Mouse (Mus musculus): ENCODE results near the gene Ecm1. TPM values are rescaled to one million over a fixed set of nuclear protein-coding genes. Genes with fewer than 3 reads are reported as not detected.

The Ecm1 gene
- total RNA-seq (2023): 10 to 100 TPM in 1 of 2 experiments, 1 to 10 TPM in 1; 8.8 to 11.4 TPM

DNA sequence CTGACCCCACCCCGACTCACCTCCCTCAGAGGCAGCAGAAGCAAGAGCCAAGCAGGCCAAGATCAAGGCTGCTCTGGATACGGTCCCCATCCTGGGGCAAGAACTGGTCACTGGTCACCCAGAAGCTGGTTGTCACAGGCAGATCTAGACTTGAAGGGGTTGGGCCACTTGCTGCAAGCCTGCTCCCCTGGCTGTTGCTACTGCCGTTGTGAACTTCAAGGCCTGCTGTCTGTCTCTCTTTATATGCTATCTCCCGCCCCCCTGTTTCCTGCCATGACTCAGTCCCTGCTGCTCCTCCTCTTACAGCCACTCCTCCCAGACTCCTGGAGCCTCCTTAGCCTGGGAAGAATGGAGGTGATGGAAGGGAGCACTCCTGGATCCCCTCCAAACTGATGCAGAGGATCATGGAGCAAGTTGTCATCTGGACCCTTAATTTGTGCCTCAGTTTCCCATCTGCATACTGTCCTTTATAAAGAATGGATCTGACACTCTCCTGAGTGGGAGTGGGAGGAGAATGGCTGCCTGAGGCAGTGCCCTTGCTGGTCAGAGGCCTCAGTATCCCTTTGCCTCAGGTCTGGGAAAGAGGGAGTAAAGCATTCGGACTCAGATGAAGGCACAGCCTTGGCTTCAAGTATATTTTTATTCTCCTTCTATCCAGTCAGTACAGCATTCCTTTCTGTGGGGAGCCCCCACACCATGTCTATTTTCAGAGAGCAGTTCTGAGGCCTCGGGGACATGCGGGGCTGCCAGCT is at the start of gene Ecm1:
TSS of gene Ecm1 (minus strand) at position 217 of the 752 bp plus-strand sequence.

DNA sequence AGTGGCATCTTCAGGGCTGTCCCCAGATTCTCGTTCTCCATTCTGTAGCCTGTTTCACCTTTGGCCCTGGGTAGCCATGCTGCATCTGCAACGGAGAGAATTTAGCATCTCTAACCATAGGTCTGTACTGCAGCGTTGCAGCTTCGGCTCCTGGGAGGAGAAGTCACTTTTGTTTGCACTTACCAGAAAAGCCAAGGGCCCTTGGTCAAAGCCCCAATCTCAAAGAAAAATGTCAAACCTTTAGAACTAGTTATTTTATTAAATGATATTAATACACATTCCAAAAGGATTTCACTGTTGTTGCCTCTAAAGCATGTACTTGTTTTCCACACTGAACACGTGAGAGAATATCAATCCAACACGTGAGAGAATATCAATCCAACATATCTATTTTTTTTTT is 20.7 kb upstream of the Ecm1 start, which contains the start of gene Tars2:
TSS of gene Tars2 (minus strand) at position 101 of the 400 bp plus-strand sequence.

DNA sequence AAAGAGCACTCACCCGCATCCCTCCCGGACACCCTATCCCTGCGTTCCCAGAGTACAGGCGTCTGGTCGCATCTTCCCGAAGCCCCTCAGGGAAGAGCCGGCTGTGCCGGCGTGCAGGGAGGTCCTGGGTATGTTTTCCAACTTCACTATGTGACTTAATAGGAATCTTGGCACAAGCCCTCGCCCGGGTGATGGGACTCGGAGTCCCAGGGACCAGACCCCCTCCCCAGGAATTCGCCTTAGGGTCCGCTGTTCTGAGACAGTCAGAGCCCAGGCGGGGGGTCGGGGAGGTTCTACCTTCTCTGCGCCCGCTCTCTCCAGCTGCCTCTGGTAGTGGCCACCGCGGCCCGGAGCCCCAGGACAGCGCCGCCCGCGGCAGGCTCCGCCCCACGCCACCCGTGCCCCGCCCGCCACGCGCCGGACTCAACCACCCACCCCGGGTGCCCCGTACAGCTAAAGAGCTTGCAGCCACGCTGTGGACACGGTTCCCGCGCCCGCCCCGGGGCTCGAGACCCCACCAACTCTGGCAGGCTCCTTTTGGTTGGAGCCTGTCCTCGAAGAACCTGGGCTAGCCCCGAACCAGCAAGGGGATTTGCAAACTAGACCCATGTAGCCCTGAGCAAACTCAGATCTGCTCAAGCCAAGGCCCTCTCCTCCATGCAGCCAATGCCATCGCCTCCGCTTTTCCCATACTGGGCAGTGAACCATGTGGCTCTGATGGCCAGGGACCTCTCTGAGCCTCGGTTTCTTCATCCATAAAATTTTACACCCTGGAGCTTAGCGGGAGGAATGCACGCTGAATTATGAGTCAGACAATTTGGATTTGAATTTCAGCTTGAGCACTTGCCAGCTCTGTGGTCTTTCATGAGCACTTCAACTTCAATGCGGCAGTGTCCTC is 51.6 kb downstream of the Ecm1 start, which contains the start of gene Adamtsl4:
TSS of gene Adamtsl4 (minus strand) at position 394 of the 898 bp plus-strand sequence.

Other genes with a start within 250 kb of the Ecm1 start
- gene Ctsk, start 240.3 kb downstream of the Ecm1 start, total RNA-seq (2023): 1 to 10 TPM; 1.5 to 3.3 TPM
- gene Ctss, start 212.8 kb downstream of the Ecm1 start, total RNA-seq (2023): 100 to 1,000 TPM; 462 to 506 TPM
- gene Hormad1, start 179.9 kb downstream of the Ecm1 start, total RNA-seq (2023): under 1 TPM in 1 of 2 experiments, not detected in 1; 0.36 TPM
- 10 to 100 TPM; 28.9 to 37.0 TPM for gene Golph3l, start 150.6 kb downstream of the Ecm1 start, total RNA-seq (2023)
- gene Ensa, start 114.6 kb downstream of the Ecm1 start, total RNA-seq (2023): 100 to 1,000 TPM; 115 to 129 TPM
- gene Mcl1, start 80.8 kb downstream of the Ecm1 start, total RNA-seq (2023): 100 to 1,000 TPM; 424 to 425 TPM
- 10 to 100 TPM; 18.2 to 21.8 TPM for gene Adamtsl4, start 51.7 kb downstream of the Ecm1 start, total RNA-seq (2023)
- gene Tars2, start 20.6 kb upstream of the Ecm1 start, total RNA-seq (2023): 100 to 1,000 TPM in 1 of 2 experiments, 10 to 100 TPM in 1; 88.2 to 108 TPM
- 100 to 1,000 TPM; 110 to 111 TPM for gene Rprd2, start 79.3 kb upstream of the Ecm1 start, total RNA-seq (2023)
- 10 to 100 TPM; 92.7 to 93.4 TPM for gene Prpf3, start 116.3 kb upstream of the Ecm1 start, total RNA-seq (2023)
- 100 to 1,000 TPM; 114 to 118 TPM for gene Mrps21, start 131.9 kb upstream of the Ecm1 start, total RNA-seq (2023)
- gene Ciart, start 142.7 kb upstream of the Ecm1 start, total RNA-seq (2023): 100 to 1,000 TPM; 140 to 198 TPM
- gene BC028528, start 152.4 kb upstream of the Ecm1 start, total RNA-seq (2023): 10 to 100 TPM; 65.9 to 70.6 TPM
- gene Aph1a, start 154.4 kb upstream of the Ecm1 start, total RNA-seq (2023): 10 to 100 TPM; 57.0 to 60.6 TPM
- gene Car14, start 165.1 kb upstream of the Ecm1 start, total RNA-seq (2023): not detected
- 100 to 1,000 TPM; 106 to 122 TPM for gene Anp32e, start 189.7 kb upstream of the Ecm1 start, total RNA-seq (2023)

All from B cell, adult 67 days (primary cell).